Mouse (Mus musculus): Measurements from ENCODE around the gene Wdr83os.

Gene Wdr83os

GRCm38 (mm10) chr8:85080532-85081215 is at the start of gene Wdr83os:
Wdr83os (plus strand) TSS chr8:85080740.
- no peak for TF ChIP-seq GATA4 (IDR thresholded peaks at IDR 0.05; ENCODE audit: insufficient replicate concordance, low read length)

DNA sequence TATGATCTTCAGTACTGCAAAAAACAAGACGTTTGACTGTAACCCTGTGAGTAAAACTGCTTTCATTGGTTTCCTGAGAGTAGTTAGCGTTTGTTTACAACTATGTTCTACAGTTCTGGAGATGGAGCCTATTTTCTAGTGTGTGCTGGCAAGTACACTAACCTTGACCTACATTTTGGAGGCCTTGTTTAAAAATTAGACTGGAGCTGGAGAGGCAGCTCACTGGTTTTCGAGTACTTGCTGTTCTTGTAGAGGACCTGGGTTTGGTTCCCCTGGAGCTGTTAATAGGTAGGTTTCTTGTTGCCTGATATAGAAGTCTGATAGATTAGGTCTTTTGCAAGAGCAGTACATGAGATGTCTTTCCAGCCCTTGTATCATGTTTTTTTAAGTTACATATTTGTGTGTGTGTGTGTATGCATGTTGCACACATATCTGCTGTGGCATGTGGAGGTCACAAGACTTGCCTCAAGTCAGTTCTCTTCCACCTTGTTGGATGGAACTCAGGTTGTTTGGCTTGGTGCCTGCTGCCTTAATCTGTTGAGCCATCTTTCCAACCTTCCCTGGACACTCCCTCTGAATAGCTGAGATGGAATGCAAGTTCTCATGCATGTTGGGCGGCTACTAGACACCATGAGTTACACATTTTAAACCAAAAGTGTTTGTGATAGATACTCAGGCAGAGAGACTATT is 47.8 kb upstream of the Wdr83os start:
- no peak for TF ChIP-seq GATA4 (IDR thresholded peaks at IDR 0.05; ENCODE audit: insufficient replicate concordance, low read length)

DNA sequence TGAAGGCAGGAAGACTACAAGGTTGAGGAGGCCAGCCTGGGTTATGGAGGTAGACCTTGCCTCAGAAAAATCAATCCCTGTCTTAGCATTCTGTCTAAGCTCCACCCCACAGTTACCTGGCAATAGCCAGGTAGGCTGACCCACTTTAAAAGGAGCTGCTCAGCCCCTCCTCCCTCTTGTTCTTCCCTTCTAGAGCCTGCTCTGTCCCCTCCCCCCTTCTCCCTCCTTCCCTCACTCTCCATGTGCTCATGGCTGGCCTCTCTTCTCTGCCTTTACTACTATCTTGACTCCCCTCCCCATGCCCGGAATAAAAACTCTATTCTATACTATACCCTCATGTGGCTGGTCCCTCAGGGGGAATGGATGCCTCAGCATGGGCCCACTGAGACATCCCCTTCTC is 46.7 kb upstream of the Wdr83os start:
- no peak for TF ChIP-seq GATA4 (IDR thresholded peaks at IDR 0.05; ENCODE audit: insufficient replicate concordance, low read length)

DNA sequence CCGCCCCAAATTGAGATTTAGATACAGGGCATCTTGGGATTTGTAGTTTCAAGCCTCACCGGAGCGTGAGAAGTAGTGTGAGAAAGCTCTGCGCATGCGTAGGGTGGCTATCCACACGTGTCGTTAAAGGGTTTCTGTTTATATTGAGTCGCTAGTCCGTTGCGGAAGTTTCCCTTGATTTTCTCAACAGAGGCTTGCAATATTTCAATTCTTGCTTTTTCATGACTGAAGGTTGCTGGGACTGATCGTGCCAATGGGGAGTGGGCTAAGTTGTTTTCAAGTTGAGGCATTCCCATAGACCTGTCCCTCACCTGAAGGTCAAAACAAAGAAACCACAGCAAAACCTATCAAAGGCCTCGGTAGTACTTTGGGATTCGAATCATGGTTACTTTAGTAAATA is 45.8 kb upstream of the Wdr83os start:
- no peak for TF ChIP-seq GATA4 (IDR thresholded peaks at IDR 0.05; ENCODE audit: insufficient replicate concordance, low read length)

- no peak for TF ChIP-seq GATA4 (IDR thresholded peaks at IDR 0.05; ENCODE audit: insufficient replicate concordance, low read length)
These were observed 45.3 kb upstream of the Wdr83os start for GRCm38 (mm10) chr8:85035165-85035727.

DNA sequence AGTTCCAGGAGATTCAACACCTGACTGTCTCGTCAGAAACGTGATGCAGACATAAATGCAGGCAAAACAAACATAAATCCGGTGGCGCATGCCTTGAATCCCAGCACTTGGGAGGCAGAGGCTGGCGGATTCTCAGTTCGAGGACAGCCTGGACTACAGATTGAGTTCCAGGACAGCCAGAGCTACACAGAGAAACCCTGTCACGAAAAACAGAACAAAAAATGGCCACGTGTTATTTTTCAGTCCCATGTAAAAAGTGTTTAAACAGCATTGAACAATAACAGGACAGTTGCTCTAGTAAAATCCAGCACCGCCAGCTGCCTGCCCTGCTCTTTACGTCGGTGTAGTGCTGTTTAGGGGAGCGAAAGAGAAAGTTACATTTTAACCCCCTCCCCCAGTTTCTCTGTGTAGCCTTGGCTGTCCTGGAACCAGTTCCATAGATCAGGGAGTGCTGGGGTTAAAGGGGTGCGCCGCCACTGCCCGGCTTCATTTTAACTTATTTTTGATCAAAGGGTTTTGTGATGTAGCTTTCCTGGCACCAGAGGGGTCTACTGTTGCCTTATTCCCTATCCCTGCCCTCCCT is 44.7 kb upstream of the Wdr83os start:
- TF ChIP-seq GATA4 (IDR thresholded peaks at IDR 0.05; ENCODE audit: insufficient replicate concordance, low read length): no peak

DNA sequence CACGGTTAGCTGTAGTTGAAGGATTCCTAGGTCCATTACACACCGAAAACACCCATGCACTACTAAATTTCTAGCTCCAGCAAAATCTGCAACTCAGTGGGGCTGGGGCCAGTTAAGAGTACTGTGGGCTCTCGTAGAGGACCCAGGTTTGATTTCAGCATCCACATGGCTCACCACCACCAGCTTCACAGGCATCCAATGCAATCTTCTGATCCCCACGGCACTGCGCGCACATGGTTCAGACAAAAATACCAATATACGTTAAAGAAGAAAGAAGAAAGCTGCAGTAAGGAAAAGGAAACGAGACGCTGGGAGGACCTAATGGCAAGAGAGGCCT is 44.2 kb upstream of the Wdr83os start:
- no peak for TF ChIP-seq GATA4 (IDR thresholded peaks at IDR 0.05; ENCODE audit: insufficient replicate concordance, low read length)

GRCm38 (mm10) chr8:85036718-85037365 is 43.7 kb upstream of the Wdr83os start, which contains the start of gene Tnpo2:
Tnpo2 (plus strand) TSS chr8:85036915.
- TF ChIP-seq GATA4 (IDR thresholded peaks at IDR 0.05; ENCODE audit: insufficient replicate concordance, low read length): no peak

DNA sequence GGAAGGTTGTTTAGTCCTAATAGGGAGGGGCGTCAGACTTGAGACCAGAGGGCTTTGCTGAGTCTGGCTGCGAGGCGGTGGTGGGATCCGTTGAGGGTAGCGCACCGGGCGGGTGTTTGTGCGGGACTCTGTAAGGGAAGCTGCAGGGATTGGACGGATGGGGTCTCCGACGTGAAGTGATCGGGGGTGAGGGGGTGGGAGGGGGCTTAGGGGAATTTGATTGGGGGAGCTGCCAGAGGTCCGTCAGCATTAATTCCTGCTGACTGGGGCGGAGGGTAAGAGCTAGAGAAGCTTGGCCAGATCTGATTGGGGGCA is 43.2 kb upstream of the Wdr83os start:
- TF ChIP-seq GATA4 (IDR thresholded peaks at IDR 0.05; ENCODE audit: insufficient replicate concordance, low read length): no peak

GRCm38 (mm10) chr8:85037681-85038531 is 42.6 kb upstream of the Wdr83os start:
- no peak for TF ChIP-seq GATA4 (IDR thresholded peaks at IDR 0.05; ENCODE audit: insufficient replicate concordance, low read length)

DNA sequence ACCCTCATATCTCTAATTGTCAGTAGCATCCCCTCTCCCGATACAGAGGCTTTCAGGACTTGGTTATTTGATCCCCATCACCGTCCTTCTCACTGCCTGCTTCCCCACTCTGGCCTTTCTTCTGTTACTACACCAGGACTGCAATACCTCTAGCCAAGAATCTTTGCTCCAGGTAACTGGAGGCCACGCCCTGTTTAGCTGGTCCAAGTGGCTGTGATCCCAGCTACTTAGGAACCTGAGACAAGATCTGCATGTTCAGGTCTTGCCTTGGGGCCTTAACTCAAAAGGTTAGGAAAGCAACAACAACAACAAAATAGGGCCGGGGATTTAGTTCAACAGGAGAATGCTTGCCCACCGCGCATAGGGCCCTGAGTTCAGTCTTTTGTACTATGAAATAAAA is 36.9 kb upstream of the Wdr83os start:
- TF ChIP-seq GATA4 (IDR thresholded peaks at IDR 0.05; ENCODE audit: insufficient replicate concordance, low read length): no peak

GRCm38 (mm10) chr8:85057367-85057766 is 23.2 kb upstream of the Wdr83os start:
- TF ChIP-seq GATA4 (IDR thresholded peaks at IDR 0.05; ENCODE audit: insufficient replicate concordance, low read length): no peak

GRCm38 (mm10) chr8:85059879-85060616 is 20.5 kb upstream of the Wdr83os start, which contains the start of gene Fbxw9:
Fbxw9 (plus strand) TSS chr8:85060055.
- TF ChIP-seq GATA4 (IDR thresholded peaks at IDR 0.05; ENCODE audit: insufficient replicate concordance, low read length): no peak

DNA sequence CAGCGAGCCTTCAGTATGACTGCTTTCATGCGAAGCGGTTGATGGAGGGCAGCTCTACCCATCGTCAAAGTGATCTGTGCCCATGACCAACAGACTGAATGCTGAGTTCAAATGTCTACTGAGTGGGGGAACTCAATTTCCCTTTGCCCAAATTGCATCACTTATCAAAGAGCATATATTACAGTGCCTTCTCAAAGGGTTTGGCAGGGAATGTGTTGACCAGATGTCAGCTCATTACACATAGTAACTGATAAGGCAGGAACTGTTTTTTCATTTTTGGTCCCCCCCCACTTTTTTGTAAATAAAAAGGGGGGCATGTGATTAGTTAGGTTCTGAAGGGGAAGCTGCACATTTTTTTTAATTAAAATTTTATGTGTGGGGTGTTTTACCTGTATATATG is 17.9 kb upstream of the Wdr83os start:
- TF ChIP-seq GATA4 (IDR thresholded peaks at IDR 0.05; ENCODE audit: insufficient replicate concordance, low read length): peak; percentile 84
